Mouse (Mus musculus): Measurements from ENCODE around the gene Ahcyl2.
"Not testable (repeated sequence)": the region's sequence is repeated elsewhere in the genome, so short reads cannot be mapped to it uniquely, and the experiment has no call there.

The Ahcyl2 gene

DNA sequence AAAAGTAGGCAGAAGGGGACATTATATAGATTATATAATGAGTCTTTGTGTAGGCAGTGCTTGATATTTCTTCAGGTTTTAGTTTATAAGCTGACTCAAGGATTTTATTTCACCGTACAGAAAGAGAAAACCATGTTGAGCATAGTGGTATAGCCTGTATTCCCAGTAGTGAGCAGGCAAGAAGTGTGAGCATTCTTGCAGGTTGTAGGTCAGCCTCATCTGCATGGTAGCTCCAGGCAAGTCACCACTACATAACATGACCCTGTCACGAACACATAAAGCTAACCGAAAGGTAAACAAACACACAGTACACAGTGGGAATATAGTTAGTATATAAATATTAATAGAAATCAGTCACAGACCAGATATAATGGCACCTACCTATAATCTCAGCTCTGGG, 47.2 kb downstream of the Ahcyl2 start:
- CTCF ChIA-PET: no interaction called here

DNA sequence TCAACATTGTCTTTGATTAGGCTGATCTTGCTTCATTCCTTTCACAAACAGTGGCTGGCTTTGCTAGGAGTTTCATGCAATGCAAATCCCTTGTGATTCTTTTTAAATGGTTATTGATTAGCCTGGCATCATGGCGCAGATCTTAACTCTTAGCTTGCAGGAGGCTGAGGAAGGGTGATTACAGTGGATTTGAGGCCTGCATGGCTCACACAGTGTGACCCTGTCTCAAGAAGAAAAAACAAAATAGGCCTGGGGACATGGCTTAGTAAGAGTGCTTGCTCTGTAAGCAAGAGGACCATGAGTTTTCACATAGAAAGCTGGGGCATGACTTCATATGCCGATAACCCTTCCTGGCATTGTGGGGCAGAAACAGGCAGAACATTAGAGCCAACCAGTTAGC, 47.8 kb downstream of the Ahcyl2 start:
- CTCF ChIA-PET: interaction anchor here (0.5 kb wide), 1 partner anchor 46 kb away, joined by 3 read pairs; no protein-coding TSS in a partner anchor

DNA sequence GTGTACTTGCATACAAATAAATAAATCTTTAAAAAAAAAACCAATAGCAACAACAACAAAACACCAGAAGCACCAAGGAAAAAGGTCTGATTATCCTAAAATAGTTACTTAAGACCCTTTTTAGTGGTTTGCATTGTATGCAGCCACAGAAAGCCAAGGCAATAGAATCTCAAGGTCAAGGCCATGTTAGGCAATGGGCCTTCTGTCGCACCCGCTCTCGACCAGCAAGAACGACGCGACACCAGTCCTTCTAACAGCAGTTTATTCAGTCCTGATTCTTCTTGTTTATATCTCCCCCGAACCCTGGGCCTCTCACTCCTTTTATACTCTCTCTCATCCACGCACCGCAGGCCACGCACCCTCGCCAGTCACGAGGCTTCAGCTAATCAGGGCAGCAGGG, 48.6 kb downstream of the Ahcyl2 start:
- CTCF ChIA-PET: not testable (repeated sequence)

DNA sequence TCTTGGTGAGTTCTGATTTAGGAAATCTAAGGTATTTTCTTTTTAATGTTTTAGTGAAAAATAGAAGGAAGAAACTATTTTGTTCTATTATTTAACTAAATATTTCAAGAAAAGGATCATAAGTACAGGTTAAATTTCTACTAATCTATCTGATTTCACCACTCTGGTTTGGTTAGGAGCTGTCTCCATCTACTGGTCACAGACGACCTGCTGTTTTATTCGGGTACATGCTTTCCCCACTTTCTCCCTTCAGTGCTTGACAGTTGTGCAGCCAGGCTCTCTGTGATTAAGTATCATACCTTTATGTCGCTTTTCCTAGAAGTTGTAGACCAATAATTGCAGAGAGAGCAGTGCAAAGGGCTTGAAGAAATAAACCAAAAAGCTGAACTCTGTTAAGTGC, 51.5 kb downstream of the Ahcyl2 start:
- CTCF ChIA-PET: no interaction called here

DNA sequence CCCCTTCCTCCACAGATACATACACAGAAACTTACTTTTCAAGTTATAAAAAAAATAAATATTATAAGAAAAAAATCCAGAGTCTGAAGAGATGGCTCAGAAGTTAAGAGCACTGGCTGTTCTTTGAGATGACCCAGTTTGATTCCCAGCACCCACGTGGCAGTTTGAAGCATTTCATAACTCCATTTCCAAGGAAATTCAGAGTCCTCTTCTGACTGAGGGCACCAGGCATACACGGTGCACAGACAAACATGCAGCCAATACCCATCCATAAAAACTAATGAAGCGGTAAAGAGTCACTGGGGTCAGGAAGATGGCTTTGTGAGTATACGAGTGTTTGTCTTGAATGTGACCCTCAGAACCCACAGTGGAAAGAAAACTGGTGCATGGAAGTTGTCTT, 52.5 kb downstream of the Ahcyl2 start:
- CTCF ChIA-PET: no interaction called here

DNA sequence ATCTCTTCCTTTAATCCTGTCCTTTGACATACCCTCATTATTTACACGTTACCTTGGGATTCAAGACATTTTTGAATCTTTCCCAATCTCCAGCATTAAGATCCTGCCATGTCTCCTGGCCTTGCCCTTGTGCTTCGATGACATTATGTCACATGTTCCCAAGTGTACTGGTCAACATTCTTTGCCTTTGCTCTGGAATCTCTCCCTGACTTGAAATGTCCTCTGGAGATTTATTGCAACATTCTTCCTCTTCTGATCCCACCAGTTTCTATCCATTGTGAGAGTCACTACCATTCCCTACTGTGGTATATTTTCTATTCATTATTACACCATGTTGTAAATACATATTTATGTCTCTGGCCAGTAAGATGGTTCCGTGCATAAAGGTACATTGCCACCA, 53.1 kb downstream of the Ahcyl2 start:
- CTCF ChIA-PET: no interaction called here

DNA sequence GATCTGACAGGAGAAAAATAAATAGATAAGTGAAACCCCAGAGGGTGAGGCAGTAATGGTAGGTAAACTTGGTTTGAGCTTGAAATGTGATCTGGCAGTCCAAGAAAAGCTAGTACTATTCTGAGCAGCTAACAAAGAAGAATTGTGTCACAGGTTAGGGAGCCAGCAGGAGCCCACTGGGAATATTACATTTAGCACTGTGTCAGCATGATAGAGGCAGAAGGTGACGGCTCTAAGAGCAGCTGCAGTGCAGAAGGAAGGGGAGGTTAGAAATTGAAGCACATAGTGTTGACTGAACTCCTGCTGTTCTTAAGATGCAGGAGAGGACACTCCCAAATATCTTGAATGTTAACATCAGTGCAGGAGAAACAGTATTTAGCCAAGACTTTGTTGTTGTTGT, 54.0 kb downstream of the Ahcyl2 start:
- CTCF ChIA-PET: interaction anchor here (0.6 kb wide), 1 partner anchor 163 kb away, joined by 3 read pairs; no protein-coding TSS in a partner anchor

DNA sequence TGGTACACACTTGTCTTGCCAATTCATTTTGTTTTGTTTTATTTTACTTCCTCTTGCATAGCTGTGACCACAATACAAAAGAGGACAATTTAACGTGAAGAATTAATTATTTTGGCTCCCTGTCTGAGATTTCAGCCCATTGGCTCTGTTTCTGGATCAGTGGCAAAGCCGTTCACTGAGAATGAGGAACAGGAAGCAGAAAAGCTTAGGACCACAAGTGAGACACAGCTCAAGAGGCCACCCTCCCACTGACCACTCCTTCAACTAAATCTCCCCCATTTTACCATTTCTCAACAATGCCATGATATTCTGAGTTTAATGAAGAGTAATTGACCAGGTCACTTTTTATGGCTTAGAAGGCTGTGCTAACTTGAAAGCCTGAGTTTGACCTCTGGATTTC, 57.5 kb downstream of the Ahcyl2 start:
- CTCF ChIA-PET: no interaction called here

DNA sequence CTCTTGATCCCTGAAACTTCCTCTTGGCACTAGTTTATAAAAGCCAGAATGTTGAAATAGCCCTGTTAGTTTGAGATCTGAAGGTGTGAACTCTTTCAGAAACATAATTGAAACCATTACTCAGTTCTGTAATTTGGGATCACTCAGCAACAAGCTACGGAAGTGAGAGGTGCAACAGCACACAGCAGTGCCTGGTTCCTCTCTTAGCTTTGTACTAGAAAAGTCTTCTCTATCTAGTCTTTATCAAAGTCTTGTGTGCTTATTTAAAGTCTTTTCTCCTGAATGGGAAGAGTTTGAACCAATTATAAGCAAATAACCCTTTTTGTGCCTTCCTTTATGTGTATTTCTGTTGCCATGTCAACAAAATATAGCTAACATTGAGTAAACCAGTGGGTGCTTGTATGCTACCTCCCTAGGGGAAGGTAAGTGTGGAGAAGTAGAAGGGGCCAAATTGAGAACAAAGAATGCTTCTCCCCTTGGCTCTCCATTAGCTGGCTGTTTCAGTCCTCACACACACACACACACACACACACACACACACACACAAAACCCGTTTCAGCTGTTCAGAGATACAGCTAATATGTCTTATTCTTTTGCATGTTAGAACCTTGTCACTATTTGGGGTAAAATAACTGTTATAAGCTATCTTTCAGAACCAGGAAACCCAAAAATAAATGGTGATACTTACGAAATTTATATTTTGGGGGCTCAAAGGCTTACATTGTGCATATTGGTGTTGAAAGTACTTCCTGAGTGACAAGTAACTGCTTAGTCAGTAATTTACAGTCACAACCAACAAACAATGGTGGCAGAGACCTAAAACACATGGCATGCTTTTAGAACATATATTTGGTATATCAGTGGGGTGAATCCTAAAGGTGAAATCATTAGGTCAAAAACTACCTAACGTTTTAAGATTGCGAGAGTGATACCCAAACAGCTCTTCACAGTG, 59.8 kb downstream of the Ahcyl2 start:
- CTCF ChIA-PET: no interaction called here

DNA sequence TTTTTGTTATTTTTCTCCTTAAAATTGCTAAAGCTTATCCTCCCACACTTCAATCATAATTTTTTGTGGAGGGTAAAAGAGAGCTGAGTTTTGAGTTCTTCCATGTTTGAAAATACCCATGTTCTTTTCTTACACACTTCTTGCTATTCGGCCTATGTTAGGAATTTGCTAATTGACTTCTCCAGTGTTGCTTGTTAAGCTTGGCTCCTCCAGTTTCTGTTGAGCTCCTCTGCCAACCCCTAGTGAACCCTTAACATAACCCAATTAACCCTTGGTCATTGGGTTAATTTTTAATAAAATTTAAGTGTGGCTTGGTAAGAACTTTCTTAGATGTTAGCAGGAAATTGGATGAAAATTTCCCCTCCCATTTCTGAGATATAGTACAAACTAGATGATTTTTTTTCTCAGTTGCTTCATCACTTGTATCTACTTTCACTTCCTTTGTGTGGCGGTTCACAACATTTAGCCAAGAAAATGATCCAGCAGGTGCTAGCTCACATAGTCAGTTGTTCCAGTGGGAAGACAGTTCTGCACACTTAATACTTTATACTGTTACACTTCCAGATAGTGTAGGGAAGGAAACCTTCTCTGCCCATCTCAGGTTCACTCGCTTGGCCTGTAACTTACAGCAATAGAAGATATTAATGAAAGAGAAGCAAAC, 60.9 kb downstream of the Ahcyl2 start:
- CTCF ChIA-PET: no interaction called here

DNA sequence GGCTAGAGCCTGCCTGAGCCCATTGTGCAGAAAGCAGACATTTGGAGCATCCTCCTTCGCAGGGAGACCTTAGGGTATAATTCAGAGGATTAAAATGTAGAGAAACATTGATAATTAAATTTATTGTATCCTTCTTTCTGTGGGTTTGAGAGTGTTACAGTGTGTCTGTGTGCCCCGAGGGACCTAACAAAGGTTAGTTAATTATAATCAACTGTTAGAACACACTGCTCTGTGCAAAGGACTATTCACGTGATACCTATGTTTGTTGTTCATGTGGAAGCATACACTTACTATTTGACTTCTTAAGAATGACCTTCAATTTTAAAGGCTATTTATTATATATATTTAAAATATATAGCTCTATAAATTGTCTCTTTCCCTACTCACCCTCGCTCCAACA, 64.5 kb downstream of the Ahcyl2 start:
- CTCF ChIA-PET: no interaction called here

DNA sequence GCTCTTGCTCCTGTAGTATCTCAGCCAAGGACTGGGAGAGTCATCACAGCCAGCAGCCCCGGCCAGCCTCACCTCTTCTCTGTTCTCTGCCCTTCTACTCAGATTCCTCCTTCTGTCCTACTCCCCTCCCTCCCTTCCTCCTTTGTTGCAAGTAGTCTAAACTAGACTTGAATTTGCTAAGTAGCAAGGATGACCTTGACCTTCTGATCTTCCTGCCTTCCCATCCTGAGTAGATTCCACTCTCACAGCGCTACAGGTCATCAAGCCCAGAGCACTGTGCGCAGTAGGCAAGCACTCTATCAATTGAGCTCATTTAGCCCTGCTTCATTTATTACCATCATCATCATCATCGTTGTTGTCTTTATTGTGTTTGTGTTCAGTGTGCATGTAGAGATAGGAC, 65.3 kb downstream of the Ahcyl2 start:
- CTCF ChIA-PET: no interaction called here

DNA sequence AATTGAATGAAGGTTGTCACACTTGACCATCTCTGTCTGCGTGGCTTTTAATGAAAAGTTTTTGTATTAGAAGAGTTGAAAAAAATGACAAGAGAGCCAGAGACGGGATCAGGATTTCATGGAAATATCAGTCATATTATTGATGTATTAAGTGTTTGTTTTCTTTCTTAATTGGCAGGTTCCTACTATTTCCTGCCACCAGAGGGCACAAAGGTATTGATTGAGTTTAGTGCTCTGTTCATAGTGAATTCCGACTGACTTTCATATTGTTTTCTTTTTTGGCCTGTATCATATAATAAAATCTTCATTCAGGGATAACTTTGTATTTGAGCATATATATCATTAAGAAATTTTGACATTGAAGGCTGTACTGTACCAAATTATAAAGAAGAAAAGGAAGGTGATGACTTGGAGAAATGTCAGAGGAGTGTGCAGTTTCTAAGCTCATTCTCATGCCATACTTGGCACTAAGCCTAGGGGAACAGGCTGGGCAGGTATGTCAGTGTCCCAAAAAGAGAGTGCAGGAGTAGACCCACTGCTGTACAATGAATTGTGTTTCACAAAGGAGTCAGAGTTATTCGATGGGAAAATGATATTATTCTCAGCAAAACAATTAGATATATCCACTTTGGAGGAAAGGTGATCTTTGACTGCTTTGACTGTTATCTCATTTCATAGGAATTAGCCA, 65.9 kb downstream of the Ahcyl2 start:
- CTCF ChIA-PET: interaction anchor here (0.6 kb wide), 1 partner anchor 19 kb away, joined by 5 read pairs; no protein-coding TSS in a partner anchor

DNA sequence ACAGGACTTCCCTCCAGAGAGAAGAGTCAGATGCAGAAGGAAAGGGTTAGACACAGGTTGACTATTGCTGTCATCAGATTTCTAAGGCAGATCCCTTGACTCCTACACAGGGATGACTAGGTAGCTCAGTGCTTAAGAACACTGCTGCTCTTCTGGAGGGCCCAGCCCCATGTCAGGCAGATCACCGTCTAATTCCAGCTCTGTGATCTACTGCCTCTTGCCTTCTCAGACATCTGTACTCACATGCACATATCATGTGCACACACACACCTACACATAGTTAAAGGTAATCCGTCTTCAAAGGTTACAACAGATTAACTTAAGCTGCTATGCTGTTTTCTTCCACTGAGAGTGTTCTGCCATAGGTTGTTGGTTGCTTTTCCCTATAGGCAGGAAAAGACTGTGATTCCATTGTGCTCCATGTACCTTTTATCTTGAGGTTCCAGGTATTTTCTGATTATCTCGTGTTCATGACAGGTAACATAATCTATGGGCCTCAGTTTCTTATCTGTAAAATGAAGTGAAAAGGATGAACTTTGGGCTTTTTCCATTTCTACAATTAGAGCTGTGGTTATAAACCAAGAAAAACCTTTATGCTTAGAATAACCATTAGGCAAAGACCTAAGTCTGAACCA, 67.8 kb downstream of the Ahcyl2 start:
- CTCF ChIA-PET: interaction anchor here (0.8 kb wide), 1 partner anchor 20 kb away, joined by 5 read pairs; no protein-coding TSS in a partner anchor

DNA sequence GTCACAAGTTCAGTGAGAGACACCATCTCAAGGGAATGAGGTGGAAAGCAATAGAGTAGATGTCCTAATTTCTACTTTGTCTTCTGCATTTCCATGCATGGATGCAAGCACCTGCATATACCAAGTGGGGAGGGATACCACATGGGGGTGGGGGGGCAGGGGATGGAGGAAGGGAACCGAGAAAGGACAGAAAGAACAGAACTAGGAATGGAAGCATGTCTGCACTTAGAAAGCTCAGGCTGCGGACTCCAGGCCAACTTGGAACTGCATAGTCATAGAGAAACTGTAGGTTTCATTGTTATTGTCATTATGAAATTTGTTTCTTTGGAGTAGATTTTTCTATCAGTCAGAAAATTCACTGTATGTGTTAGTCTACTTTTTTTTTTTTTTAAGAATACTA, 69.8 kb downstream of the Ahcyl2 start:
- CTCF ChIA-PET: interaction anchor here (0.6 to 0.7 kb wide), 3 partner anchors 48 to 93 kb away, joined by 3 to 8 read pairs (median 5); no protein-coding TSS in a partner anchor

DNA sequence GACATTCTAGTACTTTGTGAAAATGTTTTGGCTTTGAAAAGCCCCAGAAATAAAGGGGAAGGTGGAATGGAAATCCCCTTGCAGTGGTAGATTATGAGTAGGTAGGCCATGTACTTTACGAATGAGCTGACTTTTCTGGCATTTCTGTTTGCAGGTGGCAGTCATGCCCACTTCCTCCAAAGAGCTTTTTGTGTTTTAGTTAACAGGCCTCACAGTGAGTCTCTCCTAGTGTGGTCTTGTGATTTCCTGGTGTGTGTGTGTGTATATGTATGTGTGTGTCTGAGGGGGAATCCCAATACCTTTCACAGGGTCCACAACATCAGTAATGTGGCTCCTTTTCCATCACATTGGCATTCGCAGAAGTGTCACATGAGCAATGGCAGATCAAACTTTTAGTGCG, 70.7 kb downstream of the Ahcyl2 start:
- CTCF ChIA-PET: interaction anchor here (1.3 kb wide), 1 partner anchor 15 kb away, joined by 4 read pairs; no protein-coding TSS in a partner anchor

DNA sequence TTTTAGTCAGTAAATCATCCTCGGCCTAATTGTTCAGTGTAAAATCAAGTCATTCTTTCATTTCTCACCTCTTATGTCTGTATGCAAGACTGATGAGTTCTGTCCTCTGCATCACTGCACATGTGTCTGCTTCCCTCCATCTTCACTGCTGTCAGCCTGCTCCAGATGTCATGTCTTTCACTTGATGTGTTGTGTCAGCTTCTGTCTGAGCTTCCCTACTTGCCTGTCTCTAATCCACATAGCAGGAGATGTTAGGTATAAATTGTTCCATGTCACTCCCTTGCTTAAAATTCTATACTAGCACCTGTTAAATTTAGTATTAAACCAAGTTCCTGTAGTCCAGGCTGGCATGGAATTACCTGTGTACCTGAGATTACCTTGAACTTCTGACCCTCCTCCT, 72.2 kb downstream of the Ahcyl2 start:
- CTCF ChIA-PET: no interaction called here

DNA sequence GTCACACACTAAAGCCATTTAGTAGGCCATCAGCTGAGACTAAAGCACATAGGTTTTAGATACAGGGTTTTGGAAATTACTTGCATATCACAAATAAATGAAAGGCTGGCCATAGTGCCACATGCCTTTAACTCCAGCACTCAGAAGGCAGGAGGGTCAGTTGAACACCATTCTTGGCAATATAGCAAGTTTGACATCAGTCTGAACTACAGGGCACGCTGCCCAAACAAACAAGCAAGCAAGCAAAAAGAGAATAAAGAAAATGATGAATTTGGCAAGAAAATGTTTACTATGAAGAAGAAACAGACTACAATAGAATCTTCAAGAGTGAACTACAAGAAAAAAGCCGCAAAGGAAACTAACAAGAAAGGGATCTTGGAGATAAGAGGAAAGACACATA, 73.7 kb downstream of the Ahcyl2 start:
- CTCF ChIA-PET: no interaction called here

DNA sequence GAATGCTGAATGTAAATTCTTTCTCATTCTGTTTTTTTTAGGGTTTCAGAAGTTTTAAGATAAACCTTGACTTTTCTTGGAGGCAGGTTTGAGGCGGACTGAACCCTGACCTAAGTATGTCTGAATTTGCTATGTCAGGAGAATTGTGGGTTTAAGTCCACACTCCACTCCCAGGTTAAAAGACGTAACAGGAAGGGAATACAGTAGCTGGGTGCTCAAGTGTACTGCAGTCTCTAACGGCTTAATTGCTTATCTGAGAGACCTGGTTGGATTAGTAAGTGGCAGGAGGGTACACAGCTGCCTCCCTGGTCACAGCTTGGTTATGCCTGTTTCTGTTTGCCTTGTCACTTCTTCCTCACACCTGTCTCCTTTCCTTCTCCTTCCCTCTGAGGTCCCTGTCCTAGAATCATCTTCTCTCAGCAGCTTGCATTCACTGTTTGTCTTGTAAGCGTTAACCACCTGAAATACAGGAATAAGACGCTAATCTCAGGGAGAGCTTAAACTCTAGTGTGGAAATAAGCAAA, 79.9 kb downstream of the Ahcyl2 start:
- CTCF ChIA-PET: no interaction called here

DNA sequence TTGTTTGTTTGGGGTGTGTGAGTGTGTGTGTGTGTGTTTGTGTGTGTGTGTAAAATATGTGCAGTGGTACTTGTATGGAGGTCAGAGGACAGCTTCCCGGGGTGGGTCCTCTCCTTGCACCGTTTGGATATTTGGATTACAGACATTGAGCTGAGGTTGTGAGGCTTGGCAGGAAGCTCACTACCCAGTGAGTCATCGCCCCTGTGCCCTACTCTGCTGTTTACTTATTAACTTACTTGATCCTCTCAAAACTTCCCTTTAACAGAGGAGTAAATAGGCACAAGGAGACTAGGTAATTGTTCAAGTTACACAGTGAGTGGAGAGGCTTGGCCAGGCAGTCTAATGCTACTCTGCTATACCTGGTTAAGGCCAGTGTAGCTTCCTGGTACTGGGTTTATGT, 81.0 kb downstream of the Ahcyl2 start:
- CTCF ChIA-PET: no interaction called here

DNA sequence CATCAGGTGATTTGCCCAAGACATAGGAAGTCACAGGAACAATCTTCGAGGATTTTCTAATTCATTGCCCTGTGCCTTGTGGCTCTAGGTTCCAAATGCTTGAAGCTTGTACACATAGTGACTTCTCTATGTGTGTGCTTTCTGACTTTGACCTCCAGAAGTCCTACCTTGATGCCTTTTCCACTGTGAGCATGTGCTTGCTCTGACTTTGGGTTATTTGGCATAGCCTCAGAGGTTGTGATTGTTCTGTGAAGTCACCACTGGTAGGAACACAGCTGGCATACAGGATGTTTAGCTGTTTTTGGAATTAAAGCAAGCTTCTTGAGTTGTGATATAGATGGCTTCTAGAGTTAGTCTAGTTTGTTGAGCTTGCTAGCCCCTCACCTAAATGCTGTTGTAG, 82.3 kb downstream of the Ahcyl2 start:
- CTCF ChIA-PET: no interaction called here

DNA sequence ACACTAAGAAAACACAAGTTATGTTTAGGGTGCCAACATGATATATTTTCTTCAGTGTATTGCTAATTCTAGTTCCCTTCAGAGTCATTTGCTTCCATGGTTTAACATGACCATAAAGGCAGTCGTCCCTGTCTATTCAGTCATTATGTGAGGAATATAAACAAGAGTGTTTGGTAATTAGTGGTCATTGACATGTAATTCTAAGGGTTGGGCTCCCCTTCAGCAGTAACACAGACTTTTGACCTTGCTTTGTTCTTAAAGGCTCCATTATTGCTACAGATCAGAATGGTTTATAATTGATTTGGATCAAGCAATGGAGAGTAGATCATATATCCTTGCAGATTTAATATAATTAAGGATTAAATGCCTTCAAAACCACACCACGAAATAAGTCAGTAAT, 82.9 kb downstream of the Ahcyl2 start:
- CTCF ChIA-PET: no interaction called here

Measured in spleen, embryonic (tissue).